Mouse (Mus musculus) bone marrow macrophage, adult 2 months (primary cell): ENCODE results near the gene Ppcdc.

Experiments used
- CTCF ChIP-seq: IDR thresholded peaks from 2 replicates; pipeline ENCODE4 v1.5.1; 2012; ENCODE audit warnings: low read depth, mild to moderate bottlenecking, low read length, moderate library complexity
- POLR2A ChIP-seq: IDR thresholded peaks from 2 replicates; pipeline ENCODE4 v1.6.1; 2012; ENCODE audit warnings: mild to moderate bottlenecking, low read depth, low read length, borderline replicate concordance

- TF ChIP-seq CTCF (no peak), POLR2A (no peak)
Observed at GRCm38 (mm10) chr9:57466101-57466500, 26.2 kb upstream of the Ppcdc start.
